Mouse (Mus musculus): ENCODE results near the gene Ccdc184. TPM values are rescaled to one million over a fixed set of nuclear protein-coding genes. Genes with fewer than 3 reads are reported as not detected.

Ccdc184 gene
- polyA plus RNA-seq (2012; ENCODE audit: low replicate concordance), result 0.27 and 0.57 TPM in 2 replicates

GRCm38 (mm10) chr15:98166963-98167644 is at the start of gene Ccdc184:
Ccdc184 (plus strand) TSS chr15:98167158.

DNA sequence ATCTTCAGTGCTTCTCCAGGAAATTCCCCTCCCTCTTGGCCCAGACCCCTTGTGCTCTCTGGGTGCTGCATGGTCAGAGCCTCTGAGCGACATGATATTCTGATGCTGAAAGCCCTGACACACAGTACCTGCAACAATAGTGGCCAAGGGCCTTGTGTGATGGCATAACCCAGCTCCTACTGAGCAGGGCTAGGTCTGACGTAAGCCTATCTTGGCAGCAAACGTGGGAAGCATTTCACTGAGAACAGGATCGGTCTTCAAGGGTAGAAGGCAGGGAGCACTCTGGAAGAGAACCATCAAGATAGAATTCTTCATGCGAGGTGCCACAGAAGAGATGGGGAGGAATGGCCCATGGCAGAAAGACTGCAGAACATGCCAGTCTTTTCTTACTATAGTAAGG is 1.4 kb upstream of the Ccdc184 start, which contains the start of gene Asb8:
Asb8 (minus strand) TSS at position 101 of the 400 bp plus-strand sequence.

GRCm38 (mm10) chr15:98195442-98195841 is 28.5 kb downstream of the Ccdc184 start, which contains the start of gene Olfr288:
Olfr288 (minus strand) TSS chr15:98195542.

Other genes starting within 250 kb of the Ccdc184 start
- gene Tmem106c, start 203.0 kb upstream of the Ccdc184 start, polyA plus RNA-seq (2012; ENCODE audit: low replicate concordance), result 5.7 and 17.3 TPM in 2 replicates
- not detected in 2 replicates for gene Col2a1, start 162.5 kb upstream of the Ccdc184 start, polyA plus RNA-seq (2012; ENCODE audit: low replicate concordance)
- gene Pfkm, start 74.6 kb upstream of the Ccdc184 start, polyA plus RNA-seq (2012; ENCODE audit: low replicate concordance), result 10.8 and 21.1 TPM in 2 replicates
- gene Senp1, start 73.4 kb upstream of the Ccdc184 start, polyA plus RNA-seq (2012; ENCODE audit: low replicate concordance), result 20.6 and 31.0 TPM in 2 replicates
- gene Asb8, start 1.5 kb upstream of the Ccdc184 start, polyA plus RNA-seq (2012; ENCODE audit: low replicate concordance), result 1.5 and 4.5 TPM in 2 replicates
- gene Olfr288, start 28.4 kb downstream of the Ccdc184 start, polyA plus RNA-seq (2012; ENCODE audit: low replicate concordance), result not detected in 2 replicates
- gene Gm44579, start 53.8 kb downstream of the Ccdc184 start, polyA plus RNA-seq (2012; ENCODE audit: low replicate concordance), result 0.08 TPM in 1 of 2 replicates, not detected in the other
- not detected in 2 replicates for gene Olfr287, start 53.9 kb downstream of the Ccdc184 start, polyA plus RNA-seq (2012; ENCODE audit: low replicate concordance)
- gene Olfr286, start 67.3 kb downstream of the Ccdc184 start, polyA plus RNA-seq (2012; ENCODE audit: low replicate concordance), result not detected in 2 replicates
- not detected in 2 replicates for gene H1fnt, start 90.1 kb downstream of the Ccdc184 start, polyA plus RNA-seq (2012; ENCODE audit: low replicate concordance)
- gene Zfp641, start 129.0 kb downstream of the Ccdc184 start, polyA plus RNA-seq (2012; ENCODE audit: low replicate concordance), result 0.03 TPM in 1 of 2 replicates, not detected in the other
- not detected in 2 replicates for gene Olfr285, start 150.2 kb downstream of the Ccdc184 start, polyA plus RNA-seq (2012; ENCODE audit: low replicate concordance)
- not detected in 2 replicates for gene Olfr284, start 173.8 kb downstream of the Ccdc184 start, polyA plus RNA-seq (2012; ENCODE audit: low replicate concordance)
- 0.09 TPM in 1 of 2 replicates, not detected in the other for gene Olfr283, start 213.8 kb downstream of the Ccdc184 start, polyA plus RNA-seq (2012; ENCODE audit: low replicate concordance)